Comparison of ENCODE assay signal across 10 mouse cellular contexts in the genomic region with DNA sequence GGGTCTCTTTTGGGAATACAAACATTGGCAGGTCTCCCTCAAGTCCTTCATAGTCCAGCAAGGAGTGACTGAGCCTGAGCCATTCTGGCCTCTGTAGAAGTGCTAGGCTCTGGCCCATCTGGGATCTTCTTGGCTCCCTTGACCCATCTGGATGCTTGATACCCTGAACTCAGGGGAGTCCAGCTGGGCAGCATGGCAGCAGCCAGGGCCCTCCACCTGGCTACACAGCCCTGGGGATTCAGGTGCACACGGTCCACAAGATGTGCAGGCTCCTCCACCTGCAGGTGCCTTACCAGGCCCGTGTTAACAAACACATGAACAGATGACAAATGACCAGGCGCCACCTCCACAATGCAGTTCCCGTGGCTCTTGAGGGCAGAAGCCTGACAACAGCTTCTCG. TPM values are rescaled to one million over a fixed set of nuclear protein-coding genes. Genes with fewer than 3 reads are reported as not detected.
DNase-seq lines count a peak whose midpoint lies in the region; ATAC-seq lines count a peak whose summit lies in the region.
"Had no signal": no experiment of that assay in that cellular context is flagged by ENCODE, and none has a peak within 500 bp of the region (broad histone marks: within the 10 kb centered on the region; RNA-seq: fewer than 3 reads in every experiment).

No protein-coding gene starts in this region.

- no peak for ATAC-seq in heart, embryonic 12.5 days (ENCODE audit: insufficient number of reproducible peaks, low FRiP score)
- no peak for ATAC-seq in forebrain, embryonic 16.5 days
- ATAC-seq in midbrain, embryonic 13.5 days: no peak
- ATAC-seq in activated CD4-positive, CD25-positive, alpha-beta regulatory T cell, adult 4 months: no peak
- no peak for ATAC-seq in granulocyte monocyte progenitor cell, adult 5-6 weeks (replicated peaks; ENCODE audit: poor library complexity, severe bottlenecking)

- H3K4me3 ChIP-seq in heart, embryonic 12.5 days: no peak overlapping the region
- H3K4me3 ChIP-seq in embryonic facial prominence, embryonic 10.5 days: no peak overlapping the region
- H3K4me3 ChIP-seq in forebrain, embryonic 16.5 days (replicated peaks; ENCODE audit: low read length): no peak overlapping the region
- no peak overlapping the region for H3K4me3 ChIP-seq in midbrain, embryonic 13.5 days (replicated peaks)

- no peak for DNase-seq in heart, adult 18-20 months
- no peak for DNase-seq in embryonic facial prominence, embryonic 10.5 days (ENCODE audit: low spot score)
- no peak for DNase-seq in thymus, postnatal 25 days
- DNase-seq: gastrocnemius, postnatal 10 days; right cerebral cortex, postnatal 14 days had no signal

- no peaks in the 10 kb centered on the region for H3K27me3 ChIP-seq in heart, embryonic 12.5 days (replicated peaks)
- H3K27me3 ChIP-seq in embryonic facial prominence, embryonic 10.5 days (replicated peaks; ENCODE audit: low read depth, poor library complexity, severe bottlenecking): no peaks in the 10 kb centered on the region
- H3K27me3 ChIP-seq in forebrain, embryonic 16.5 days (replicated peaks; ENCODE audit: control insufficient read depth, insufficient read depth, low read length): no peaks in the 10 kb centered on the region
- H3K27me3 ChIP-seq in midbrain, embryonic 13.5 days: no peaks in the 10 kb centered on the region

- H3K9me3 ChIP-seq in heart, embryonic 12.5 days (replicated peaks): no peaks in the 10 kb centered on the region
- no peaks in the 10 kb centered on the region for H3K9me3 ChIP-seq in embryonic facial prominence, embryonic 10.5 days
- H3K9me3 ChIP-seq in forebrain, embryonic 16.5 days (ENCODE audit: control insufficient read depth, low read length): no peaks in the 10 kb centered on the region
- no peaks in the 10 kb centered on the region for H3K9me3 ChIP-seq in midbrain, embryonic 13.5 days

- H3K27ac ChIP-seq in heart, embryonic 12.5 days (ENCODE audit: poor library complexity, severe bottlenecking): peak overlapping the region; percentile 88
- peak overlapping the region; percentile 52; the same call in 1 of the 2 replicates for H3K27ac ChIP-seq in embryonic facial prominence, embryonic 10.5 days (replicated peaks)
- peak overlapping the region; percentile 74 for H3K27ac ChIP-seq in forebrain, embryonic 16.5 days (ENCODE audit: low read length)
- H3K27ac ChIP-seq in midbrain, embryonic 13.5 days: peak overlapping the region; percentile 94

- 0 out of 2 replicates have a peak overlapping the region, but pooled peaks have one; percentile 42 for H3K4me2 ChIP-seq in heart, embryonic 12.5 days
- H3K4me2 ChIP-seq in forebrain, embryonic 16.5 days (ENCODE audit: low read length): no peak overlapping the region
- peak overlapping the region; percentile 35 for H3K4me2 ChIP-seq in midbrain, embryonic 13.5 days (replicated peaks)

- peaks cover 100% of the 10 kb centered on the region for H3K4me1 ChIP-seq in heart, embryonic 12.5 days (replicated peaks)
- peaks cover 73% of the 10 kb centered on the region for H3K4me1 ChIP-seq in embryonic facial prominence, embryonic 10.5 days
- peaks cover 75% of the 10 kb centered on the region for H3K4me1 ChIP-seq in forebrain, embryonic 16.5 days (replicated peaks; ENCODE audit: control insufficient read depth, insufficient read depth, low read length)
- H3K4me1 ChIP-seq in midbrain, embryonic 13.5 days (replicated peaks): peaks cover 97% of the 10 kb centered on the region

- peak overlapping the region; percentile 60; the same call in 1 of the 2 replicates for H3K9ac ChIP-seq in heart, embryonic 12.5 days
- H3K9ac ChIP-seq in forebrain, embryonic 16.5 days (replicated peaks; ENCODE audit: low read depth, low read length): 0 out of 2 replicates have a peak overlapping the region, but pooled peaks have one; percentile 20
- peak overlapping the region; percentile 48 for H3K9ac ChIP-seq in midbrain, embryonic 13.5 days (replicated peaks)

- 72% methylated on average over 5 of the region's 5 CpGs for WGBS in heart, embryonic 12.5 days
- 82% methylated on average over 5 of the region's 5 CpGs for WGBS in embryonic facial prominence, embryonic 10.5 days
- 57% methylated on average over 5 of the region's 5 CpGs for WGBS in forebrain, embryonic 16.5 days
- 67% methylated on average over 5 of the region's 5 CpGs for WGBS in midbrain, embryonic 13.5 days

- peaks cover 91% of the 10 kb centered on the region for H3K36me3 ChIP-seq in heart, embryonic 12.5 days
- H3K36me3 ChIP-seq in embryonic facial prominence, embryonic 10.5 days (replicated peaks): peaks cover 100% of the 10 kb centered on the region
- peaks cover 13% of the 10 kb centered on the region for H3K36me3 ChIP-seq in forebrain, embryonic 16.5 days (ENCODE audit: control insufficient read depth, insufficient read depth)
- peaks cover 73% of the 10 kb centered on the region for H3K36me3 ChIP-seq in midbrain, embryonic 13.5 days

RNA-seq across cellular contexts. Expression of a gene that starts 10.0 kb away (rescaled TPM):
- 180 and 184 TPM in 2 replicates for polyA plus RNA-seq in heart, embryonic 12.5 days (2016; fragmentation: Nextera tagmentation; extraction: Ambion mirVana)
- 100 to 1,000 TPM; 182 to 193 TPM for total RNA-seq in heart, adult 18-20 months (2021)
- 47.0 and 53.4 TPM in 2 replicates for polyA plus RNA-seq in embryonic facial prominence, embryonic 10.5 days (2016; fragmentation: Nextera tagmentation; extraction: Ambion mirVana)
- polyA plus RNA-seq in forebrain, embryonic 16.5 days (2015; fragmentation: Nextera tagmentation; extraction: Ambion mirVana): 56.9 and 57.1 TPM in 2 replicates
- 55.9 and 61.1 TPM in 2 replicates for polyA plus RNA-seq in midbrain, embryonic 13.5 days (2015; fragmentation: Nextera tagmentation; extraction: Ambion mirVana)
- polyA plus RNA-seq in activated CD4-positive, CD25-positive, alpha-beta regulatory T cell, adult 4 months (2017; shearing (Covaris generic)): 10 to 100 TPM; 17.3 to 23.5 TPM
- 118 and 134 TPM in 2 replicates for total RNA-seq in granulocyte monocyte progenitor cell, adult 5-6 weeks (2014; fragmentation: Nextera tagmentation)
- total RNA-seq in granulocyte monocyte progenitor cell, adult 5-6 weeks (2017): 73.9 and 101 TPM in 2 replicates

RNA-seq across cellular contexts. Expression of a gene that starts 14.0 kb away (rescaled TPM):
- 4.7 and 6.4 TPM in 2 replicates for polyA plus RNA-seq in heart, embryonic 12.5 days (2016; fragmentation: Nextera tagmentation; extraction: Ambion mirVana)
- 1 to 10 TPM; 3.6 to 4.9 TPM for total RNA-seq in heart, adult 18-20 months (2021)
- 4.3 and 4.5 TPM in 2 replicates for polyA plus RNA-seq in embryonic facial prominence, embryonic 10.5 days (2016; fragmentation: Nextera tagmentation; extraction: Ambion mirVana)
- 0.65 and 0.92 TPM in 2 replicates for polyA plus RNA-seq in forebrain, embryonic 16.5 days (2015; fragmentation: Nextera tagmentation; extraction: Ambion mirVana)
- 2.8 and 3.3 TPM in 2 replicates for polyA plus RNA-seq in midbrain, embryonic 13.5 days (2015; fragmentation: Nextera tagmentation; extraction: Ambion mirVana)
- polyA plus RNA-seq in activated CD4-positive, CD25-positive, alpha-beta regulatory T cell, adult 4 months (2017; shearing (Covaris generic)): 1 to 10 TPM; 2.2 to 2.6 TPM
- 1.0 and 5.4 TPM in 2 replicates for total RNA-seq in granulocyte monocyte progenitor cell, adult 5-6 weeks (2014; fragmentation: Nextera tagmentation)
- total RNA-seq in granulocyte monocyte progenitor cell, adult 5-6 weeks (2017): 0.82 and 1.3 TPM in 2 replicates

RNA-seq across cellular contexts. Expression of a gene that starts 20.2 kb away (rescaled TPM):
- polyA plus RNA-seq in heart, embryonic 12.5 days (2016; fragmentation: Nextera tagmentation; extraction: Ambion mirVana): 99.4 and 116 TPM in 2 replicates
- total RNA-seq in heart, adult 18-20 months (2021): 10 to 100 TPM; 31.7 to 35.2 TPM
- 332 TPM in 2 replicates for polyA plus RNA-seq in embryonic facial prominence, embryonic 10.5 days (2016; fragmentation: Nextera tagmentation; extraction: Ambion mirVana)
- 68.9 and 75.9 TPM in 2 replicates for polyA plus RNA-seq in forebrain, embryonic 16.5 days (2015; fragmentation: Nextera tagmentation; extraction: Ambion mirVana)
- 83.0 and 96.5 TPM in 2 replicates for polyA plus RNA-seq in midbrain, embryonic 13.5 days (2015; fragmentation: Nextera tagmentation; extraction: Ambion mirVana)
- 10 to 100 TPM; 38.7 to 44.6 TPM for polyA plus RNA-seq in activated CD4-positive, CD25-positive, alpha-beta regulatory T cell, adult 4 months (2017; shearing (Covaris generic))
- 113 and 231 TPM in 2 replicates for total RNA-seq in granulocyte monocyte progenitor cell, adult 5-6 weeks (2014; fragmentation: Nextera tagmentation)
- total RNA-seq in granulocyte monocyte progenitor cell, adult 5-6 weeks (2017): 339 TPM in 2 replicates

RNA-seq across cellular contexts. Expression of a gene that starts 44.8 kb away (rescaled TPM):
- polyA plus RNA-seq in heart, embryonic 12.5 days (2016; fragmentation: Nextera tagmentation; extraction: Ambion mirVana): 81.7 and 86.4 TPM in 2 replicates
- 100 to 1,000 TPM; 192 to 206 TPM for total RNA-seq in heart, adult 18-20 months (2021)
- 4.0 and 4.3 TPM in 2 replicates for polyA plus RNA-seq in embryonic facial prominence, embryonic 10.5 days (2016; fragmentation: Nextera tagmentation; extraction: Ambion mirVana)
- 1.8 and 2.4 TPM in 2 replicates for polyA plus RNA-seq in forebrain, embryonic 16.5 days (2015; fragmentation: Nextera tagmentation; extraction: Ambion mirVana)
- 1.1 and 1.5 TPM in 2 replicates for polyA plus RNA-seq in midbrain, embryonic 13.5 days (2015; fragmentation: Nextera tagmentation; extraction: Ambion mirVana)
- polyA plus RNA-seq in activated CD4-positive, CD25-positive, alpha-beta regulatory T cell, adult 4 months (2017; shearing (Covaris generic)): 1 to 10 TPM in 1 of 2 experiments, under 1 TPM in 1; 0.86 to 1.3 TPM
- total RNA-seq in granulocyte monocyte progenitor cell, adult 5-6 weeks (2014; fragmentation: Nextera tagmentation): 128 and 139 TPM in 2 replicates
- total RNA-seq in granulocyte monocyte progenitor cell, adult 5-6 weeks (2017): 109 and 122 TPM in 2 replicates

RNA-seq across cellular contexts. Expression of a gene that starts 55.6 kb away (rescaled TPM):
- 7.0 and 7.3 TPM in 2 replicates for polyA plus RNA-seq in heart, embryonic 12.5 days (2016; fragmentation: Nextera tagmentation; extraction: Ambion mirVana)
- total RNA-seq in heart, adult 18-20 months (2021): 10 to 100 TPM; 10.1 to 11.1 TPM
- 9.7 and 10.6 TPM in 2 replicates for polyA plus RNA-seq in embryonic facial prominence, embryonic 10.5 days (2016; fragmentation: Nextera tagmentation; extraction: Ambion mirVana)
- polyA plus RNA-seq in forebrain, embryonic 16.5 days (2015; fragmentation: Nextera tagmentation; extraction: Ambion mirVana): 18.8 and 22.9 TPM in 2 replicates
- 20.2 and 22.0 TPM in 2 replicates for polyA plus RNA-seq in midbrain, embryonic 13.5 days (2015; fragmentation: Nextera tagmentation; extraction: Ambion mirVana)
- 1 to 10 TPM; 2.3 to 2.5 TPM for polyA plus RNA-seq in activated CD4-positive, CD25-positive, alpha-beta regulatory T cell, adult 4 months (2017; shearing (Covaris generic))
- total RNA-seq in granulocyte monocyte progenitor cell, adult 5-6 weeks (2014; fragmentation: Nextera tagmentation): 1.6 and 9.2 TPM in 2 replicates
- total RNA-seq in granulocyte monocyte progenitor cell, adult 5-6 weeks (2017): 0.56 and 1.2 TPM in 2 replicates
